Mouse (Mus musculus) naive thymus-derived CD4-positive, alpha-beta T cell, adult 5 months (primary cell): ENCODE results near the gene Zc3hc1. TPM values are rescaled to one million over a fixed set of nuclear protein-coding genes. Genes with fewer than 3 reads are reported as not detected.

ENCODE experiments used
- polyA plus RNA-seq: library from polyadenylated mRNA; unstranded; fragments of 100-300 nt; shearing (Covaris generic); gene quantifications from one replicate; pipeline ENCODE4 v1.2.1, GENCODE M21; 2017

The Zc3hc1 gene
- polyA plus RNA-seq, result 51.4 TPM

GRCm38 (mm10) chr6:30390714-30391697, at the start of gene Zc3hc1:
Zc3hc1 (minus strand) TSS chr6:30391028.

DNA sequence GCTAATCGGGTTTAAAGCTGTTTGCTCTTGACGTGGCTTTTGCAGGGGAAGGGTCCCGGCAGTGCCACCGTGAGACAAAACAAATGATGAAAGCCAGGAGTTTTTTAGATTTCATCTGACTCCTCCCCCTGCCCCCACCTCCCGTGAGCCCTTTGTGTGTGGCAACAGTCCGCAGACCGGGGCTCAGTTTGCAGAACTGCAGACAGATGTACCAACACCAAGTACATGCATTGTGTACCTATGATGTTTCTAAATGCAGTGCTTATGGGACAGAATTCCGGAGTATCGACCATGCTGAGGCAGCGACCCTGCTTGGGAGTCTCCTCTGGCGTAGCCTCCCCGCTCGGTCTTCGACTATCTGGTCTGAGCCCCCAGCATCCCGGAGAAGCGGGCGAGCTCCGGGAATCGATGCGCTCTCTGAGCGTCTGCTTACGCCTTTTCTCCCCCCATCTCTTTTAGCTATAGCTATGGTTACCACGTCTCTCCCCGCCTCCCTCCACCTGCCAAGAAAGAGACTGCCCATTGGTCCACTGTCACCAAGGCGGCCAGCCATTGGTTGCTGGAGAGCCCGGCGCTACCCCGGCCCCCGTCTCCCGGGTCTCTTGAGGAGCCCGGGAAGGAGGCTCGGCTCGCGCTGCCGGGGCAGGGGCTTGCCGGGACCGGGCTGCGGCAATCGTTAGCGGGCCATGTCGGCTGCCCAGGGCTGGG, 10.6 kb upstream of the Zc3hc1 start, which contains the start of gene Klhdc10:
Gene Klhdc10 (plus strand): TSS at position 561 of the 708 bp plus-strand sequence.

Other genes with a start within 250 kb of the Zc3hc1 start
- 166 TPM for gene Ube2h, start 86.5 kb downstream of the Zc3hc1 start, polyA plus RNA-seq
- gene Klhdc10, start 10.8 kb upstream of the Zc3hc1 start, polyA plus RNA-seq, result 18.6 TPM
- gene Tmem209, start 118.8 kb upstream of the Zc3hc1 start, polyA plus RNA-seq, result 39.1 TPM
- gene Ssmem1, start 118.8 kb upstream of the Zc3hc1 start, polyA plus RNA-seq, result not detected
- gene Cpa2, start 150.6 kb upstream of the Zc3hc1 start, polyA plus RNA-seq, result not detected
- gene Cpa4, start 177.3 kb upstream of the Zc3hc1 start, polyA plus RNA-seq, result not detected
- gene Cpa5, start 220.0 kb upstream of the Zc3hc1 start, polyA plus RNA-seq, result not detected
- not detected for gene Cpa1, start 248.2 kb upstream of the Zc3hc1 start, polyA plus RNA-seq